Mouse (Mus musculus): ENCODE results near the gene Osbpl10.

GRCm38 (mm10) chr9:115023137-115023536, 44.8 kb downstream of the Osbpl10 start:
- no peak for TF ChIP-seq POLR2A (IDR thresholded peaks at IDR 0.05; ENCODE audit: borderline replicate concordance, extremely low read depth, low read depth, low read length)
- no peak for TF ChIP-seq CTCF (IDR thresholded peaks at IDR 0.05; ENCODE audit: insufficient read depth, low read length)

Measured in lung, adult 2 months (tissue).